Mouse (Mus musculus) forebrain, postnatal 0 days (tissue): ENCODE data around the gene Rtraf. TPM values are rescaled to one million over a fixed set of nuclear protein-coding genes. Genes with fewer than 3 reads are reported as not detected.

Source experiments
- ATAC-seq: fragments of 200-750 bp; cut with Nextera tagmentation; 2 replicates; pipeline ENCODE4 v1.8.0; 2017; ENCODE audit warnings: mild to moderate bottlenecking, moderate library complexity
- DNase-seq: peaks from one replicate; pipeline ENCODE4 v3.0.0-alpha.2; 2015
- H3K27ac ChIP-seq: fragments of 300-500 bp; sonication (generic); 2 replicates; pipeline ENCODE4 v1.5.1; 2014; ENCODE audit warnings: low read depth, mild to moderate bottlenecking, antibody characterized with exemption, low read length, moderate library complexity, mixed read lengths
- H3K27me3 ChIP-seq: fragments of 300-500 bp; sonication (generic); 2 replicates; pipeline ENCODE4 v1.6.1; 2014; ENCODE audit warnings: mild to moderate bottlenecking, low read length, mixed read lengths; ENCODE audit not compliant: insufficient read depth
- H3K36me3 ChIP-seq: fragments of 300-500 bp; sonication (generic); 2 replicates; pipeline ENCODE4 v1.6.1; 2014; ENCODE audit warnings: mild to moderate bottlenecking, moderate library complexity; ENCODE audit not compliant: insufficient read depth
- H3K4me1 ChIP-seq: fragments of 300-500 bp; sonication (generic); 2 replicates; pipeline ENCODE4 v1.6.1; 2014; ENCODE audit warnings: antibody characterized with exemption; ENCODE audit not compliant: insufficient read depth
- H3K4me2 ChIP-seq: fragments of 300-500 bp; sonication (generic); 2 replicates; pipeline ENCODE4 v1.6.1; 2014; ENCODE audit warnings: low read depth, mild to moderate bottlenecking, moderate library complexity
- H3K4me3 ChIP-seq: fragments of 300-500 bp; sonication (generic); 2 replicates; pipeline ENCODE4 v1.5.1; 2014; ENCODE audit warnings: low read depth, low read length, mixed read lengths
- H3K9ac ChIP-seq: fragments of 300-500 bp; sonication (generic); 2 replicates; pipeline ENCODE4 v1.6.1; 2014; ENCODE audit warnings: mild to moderate bottlenecking
- H3K9me3 ChIP-seq: fragments of 300-500 bp; sonication (generic); 2 replicates; pipeline ENCODE4 v1.6.1; 2016; ENCODE audit warnings: low read length
- CTCF ChIP-seq: sonication (generic); IDR thresholded peaks from 2 replicates; pipeline ENCODE4 v1.5.1; 2016; ENCODE audit warnings: antibody characterized with exemption, control low read depth, low read depth
- WGBS: fragments of 180-500 bp; shearing (Covaris S2); extraction: QIAGEN DNeasy Blood & Tissue Kit; methylation state at CpG from one replicate; pipeline ENCODE4 v1.1.7; 2014; 5-methylcytosine and 5-hydroxymethylcytosine counted together
- polyA plus RNA-seq: library from polyadenylated mRNA; unstranded; fragments of >200 nt; fragmentation: Nextera tagmentation; extraction: Ambion mirVana; gene quantifications from 2 replicates; pipeline ENCODE4 v1.2.1, GENCODE M21; 2015
- total RNA-seq: library from RNA; depleted of rRNA; stranded (reverse); fragments of >200 nt; gene quantifications from 2 replicates; pipeline ENCODE4 v1.2.3, GENCODE M21; 2014

Gene Rtraf
- total and polyA plus RNA-seq, 2 experiments from 2014 or later = 95.1 to 153 TPM

DNA sequence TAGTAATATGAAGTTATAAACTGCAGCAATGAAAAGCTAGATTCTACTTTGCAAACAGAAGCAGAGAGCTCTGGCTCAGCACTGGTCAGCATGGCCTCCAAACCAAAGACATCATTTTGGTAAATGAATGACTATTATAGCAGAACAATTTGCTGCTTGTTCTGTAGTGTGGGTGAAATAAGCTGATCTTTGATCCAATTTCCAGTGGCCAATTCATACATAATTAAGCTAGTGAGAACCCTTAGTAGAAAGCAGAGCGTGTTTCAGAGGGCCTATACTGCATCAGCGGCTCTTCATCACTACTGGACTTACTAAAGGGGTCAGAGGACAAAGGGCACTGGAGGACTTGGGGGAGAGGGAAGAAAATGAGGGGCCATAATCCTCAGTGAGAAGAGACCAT is 10.6 kb downstream of the Rtraf start:
- no peak for ATAC-seq
- Histone ChIP-seq H3K4me1 (no peaks in the 10 kb centered on the region), H3K4me2 (no peak overlapping the region), H3K36me3 (peaks cover 53% of the 10 kb centered on the region), H3K4me3 (no peak overlapping the region), H3K27me3 (no peaks in the 10 kb centered on the region), H3K9ac (no peak overlapping the region), H3K9me3 (no peaks in the 10 kb centered on the region), H3K27ac (no peak overlapping the region)
- WGBS = 89% methylated on average over 2 of the region's 2 CpGs
- no peak for TF ChIP-seq CTCF
- DNase-seq = no peak

DNA sequence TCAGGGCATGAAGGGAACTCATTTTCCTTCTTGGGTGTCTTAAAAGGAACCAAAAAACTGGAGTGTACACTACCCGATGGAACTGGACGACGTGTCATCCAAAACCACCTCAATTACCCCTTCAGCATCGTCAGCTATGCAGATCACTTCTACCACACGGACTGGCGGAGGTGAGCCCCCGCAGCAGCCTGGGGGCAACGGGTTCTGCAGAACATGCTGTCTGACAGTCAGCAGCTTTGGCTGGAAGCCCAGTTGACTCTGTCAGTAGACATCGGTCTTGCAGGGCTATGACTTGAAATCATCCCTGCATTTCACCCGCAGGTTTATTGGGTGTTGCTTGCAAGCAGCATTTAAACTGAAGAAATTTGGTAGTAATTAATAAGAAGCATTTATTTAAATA is 13.7 kb downstream of the Rtraf start:
- TF ChIP-seq CTCF = no peak
- Histone ChIP-seq H3K27me3 (no peaks in the 10 kb centered on the region), H3K4me3 (no peak overlapping the region), H3K27ac (no peak overlapping the region), H3K9ac (no peak overlapping the region), H3K9me3 (no peaks in the 10 kb centered on the region), H3K4me2 (no peak overlapping the region), H3K4me1 (no peaks in the 10 kb centered on the region), H3K36me3 (peaks cover 35% of the 10 kb centered on the region)
- no peak for DNase-seq
- 43% methylated on average over 10 of the region's 10 CpGs for WGBS
- no peak for ATAC-seq

DNA sequence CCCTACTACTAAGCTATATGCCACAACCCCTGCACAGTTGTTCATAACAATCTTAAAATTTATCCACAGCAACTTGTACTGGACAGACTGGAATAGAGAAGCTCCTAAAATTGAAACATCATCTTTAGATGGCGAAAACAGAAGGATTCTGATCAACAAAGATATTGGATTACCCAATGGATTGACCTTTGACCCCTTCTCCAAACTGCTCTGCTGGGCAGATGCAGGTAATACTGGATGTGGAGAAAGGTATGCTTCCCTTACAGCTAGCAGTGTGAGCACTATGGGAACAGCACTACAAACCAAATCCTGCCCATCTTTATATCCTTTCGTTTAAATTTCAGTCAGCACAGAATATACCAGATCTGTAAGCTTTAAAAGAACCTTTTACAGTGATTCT is 15.8 kb downstream of the Rtraf start:
- Histone ChIP-seq H3K4me2 (no peak overlapping the region), H3K27ac (no peak overlapping the region), H3K36me3 (peaks cover 19% of the 10 kb centered on the region), H3K4me3 (no peak overlapping the region), H3K4me1 (0 out of 2 replicates have a peak, but pooled peaks cover 7% of the 10 kb centered on the region), H3K27me3 (no peaks in the 10 kb centered on the region), H3K9ac (no peak overlapping the region), H3K9me3 (no peaks in the 10 kb centered on the region)
- ATAC-seq (no peak), DNase-seq (no peak)
- 91% methylated on average over 2 of the region's 2 CpGs for WGBS
- TF ChIP-seq CTCF = no peak

DNA sequence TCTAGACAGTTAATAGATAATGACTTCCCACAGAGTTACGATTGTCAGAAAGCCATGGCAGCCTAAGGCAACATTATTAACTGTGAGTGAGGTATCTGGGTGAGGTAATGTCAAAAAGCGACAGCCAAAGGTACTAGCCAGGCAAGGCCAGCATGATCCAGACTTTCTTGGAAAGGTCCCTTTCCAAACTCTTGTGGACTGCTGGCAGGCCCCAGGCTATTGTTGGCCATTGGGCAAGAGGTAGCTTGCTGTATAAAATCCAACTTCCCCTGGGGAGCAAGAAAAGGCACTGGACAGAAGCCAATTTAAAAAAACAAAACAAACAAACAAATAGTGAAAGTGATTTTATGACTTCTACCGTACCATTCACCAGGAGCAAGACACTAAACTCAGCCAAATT is 16.3 kb downstream of the Rtraf start:
- peaks cover 14% of the 10 kb centered on the region for H3K36me3 ChIP-seq
- WGBS = 69% methylated on average over 3 of the region's 3 CpGs
- no peaks in the 10 kb centered on the region for H3K27me3 ChIP-seq
- DNase-seq (no peak), ATAC-seq (no peak)
- TF ChIP-seq CTCF = no peak
- H3K4me1 ChIP-seq = 0 out of 2 replicates have a peak, but pooled peaks cover 7% of the 10 kb centered on the region
- H3K9me3 ChIP-seq = no peaks in the 10 kb centered on the region
- H3K9ac ChIP-seq = no peak overlapping the region
- no peak overlapping the region for H3K4me2 ChIP-seq
- no peak overlapping the region for H3K4me3 ChIP-seq
- no peak overlapping the region for H3K27ac ChIP-seq

DNA sequence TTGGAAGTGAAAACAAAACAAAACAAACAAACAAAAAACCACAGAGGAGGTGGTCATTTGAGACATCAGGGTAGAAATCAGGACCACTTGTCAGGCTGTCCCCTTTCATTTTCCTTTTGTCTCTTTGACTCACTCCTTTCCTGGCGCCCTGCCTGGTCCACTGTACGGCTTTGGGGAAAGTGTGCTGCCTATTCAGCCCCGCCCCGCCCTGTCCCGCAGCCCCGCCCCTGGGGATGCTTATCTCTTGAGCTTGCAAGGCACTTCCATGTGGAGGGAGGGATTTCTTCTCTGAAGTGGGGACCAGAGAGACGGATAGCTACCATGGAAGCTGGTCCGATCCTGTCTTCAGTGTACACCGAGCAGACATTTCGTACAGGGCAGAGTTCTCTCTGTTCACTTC is 20.0 kb downstream of the Rtraf start:
- 35% methylated on average over 10 of the region's 10 CpGs for WGBS
- Histone ChIP-seq H3K4me1 (0 out of 2 replicates have a peak, but pooled peaks cover 7% of the 10 kb centered on the region), H3K27ac (no peak overlapping the region), H3K4me3 (no peak overlapping the region), H3K36me3 (no peaks in the 10 kb centered on the region), H3K27me3 (no peaks in the 10 kb centered on the region), H3K9me3 (no peaks in the 10 kb centered on the region), H3K9ac (no peak overlapping the region), H3K4me2 (no peak overlapping the region)
- ATAC-seq (peak; percentile 34; the same call in 1 of the 2 replicates), DNase-seq (no peak)
- no peak for TF ChIP-seq CTCF

DNA sequence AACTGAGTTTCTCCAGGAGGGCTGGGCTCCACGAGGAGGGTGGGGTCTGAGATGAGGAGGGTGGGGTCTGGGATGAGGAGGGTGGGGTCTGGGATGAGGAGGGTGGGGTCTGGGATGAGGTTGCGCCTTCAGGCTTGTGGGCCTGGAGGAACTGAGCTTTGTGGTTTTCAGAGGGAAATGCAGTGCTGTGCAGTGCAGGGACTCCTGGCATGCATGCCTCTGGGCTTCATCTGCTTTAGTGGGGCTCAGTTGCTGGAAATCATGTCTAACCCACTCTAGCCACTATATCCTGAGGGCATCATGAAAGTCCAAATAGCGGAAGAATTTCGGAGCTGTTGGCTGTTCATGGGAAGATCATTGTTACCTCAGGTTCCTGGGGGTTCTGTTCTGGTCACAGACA is 20.4 kb downstream of the Rtraf start:
- ATAC-seq = 0 out of 2 replicates have a peak, but pooled peaks have one; percentile 21
- H3K9me3 ChIP-seq = no peaks in the 10 kb centered on the region

DNA sequence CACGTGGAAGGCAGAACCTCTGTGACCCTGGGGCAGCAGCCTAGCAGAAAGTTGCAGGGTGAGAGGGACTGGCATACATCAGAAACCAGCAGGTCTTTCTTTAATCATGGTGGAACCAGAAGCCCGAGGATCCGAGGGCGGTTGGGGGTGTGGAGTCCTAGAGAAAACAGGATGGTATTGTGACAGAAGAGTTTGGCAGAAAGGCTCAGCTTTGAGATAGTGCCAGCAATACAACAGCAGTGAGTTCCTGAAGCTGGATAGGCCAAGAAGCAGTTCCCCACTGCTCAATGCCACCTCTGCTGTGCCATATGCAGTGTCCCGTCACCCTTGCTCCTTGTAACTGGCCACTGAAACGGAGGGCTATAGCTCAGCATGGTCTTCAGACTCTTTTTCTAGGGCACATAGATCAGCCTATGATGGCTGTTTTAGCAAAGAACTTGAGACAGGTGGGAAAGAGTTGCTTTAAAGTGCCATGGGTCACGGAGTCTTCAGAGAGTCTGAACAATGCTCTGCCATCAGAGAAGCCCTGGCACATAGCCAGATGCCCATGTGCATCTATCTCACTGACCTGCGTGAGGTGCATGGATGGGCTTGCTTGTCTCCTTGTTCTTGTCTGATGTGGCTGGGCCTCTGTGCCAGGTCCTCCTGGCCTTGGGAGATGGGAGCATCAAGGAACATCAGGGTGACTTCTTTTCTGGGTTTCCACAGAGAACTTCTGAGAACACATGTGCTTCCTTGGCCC is 22.0 kb downstream of the Rtraf start:
- Histone ChIP-seq H3K4me2 (no peak overlapping the region), H3K4me3 (no peak overlapping the region), H3K9me3 (no peaks in the 10 kb centered on the region), H3K9ac (no peak overlapping the region), H3K36me3 (no peaks in the 10 kb centered on the region), H3K27ac (no peak overlapping the region), H3K4me1 (0 out of 2 replicates have a peak, but pooled peaks cover 7% of the 10 kb centered on the region), H3K27me3 (no peaks in the 10 kb centered on the region)
- no peak for TF ChIP-seq CTCF
- DNase-seq (no peak), ATAC-seq (no peak)
- 73% methylated on average over 8 of the region's 8 CpGs for WGBS

More for the DNA sequence above, 20.4 kb downstream of the Rtraf start:
- H3K4me3 ChIP-seq = no peak overlapping the region
- DNase-seq = no peak
- WGBS = 50% methylated on average over 4 of the region's 4 CpGs
- H3K9ac ChIP-seq = no peak overlapping the region
- H3K4me1 ChIP-seq = 0 out of 2 replicates have a peak, but pooled peaks cover 7% of the 10 kb centered on the region
- no peaks in the 10 kb centered on the region for H3K36me3 ChIP-seq
- TF ChIP-seq CTCF = no peak
- H3K27ac ChIP-seq = no peak overlapping the region
- no peaks in the 10 kb centered on the region for H3K27me3 ChIP-seq
- no peak overlapping the region for H3K4me2 ChIP-seq
